Mouse (Mus musculus) heart, adult 18-20 months (tissue): ENCODE measurements around the gene Ttll6. TPM values are rescaled to one million over a fixed set of nuclear protein-coding genes. Genes with fewer than 3 reads are reported as not detected.
"Not testable (repeated sequence)": the region's sequence is repeated elsewhere in the genome, so short reads cannot be mapped to it uniquely, and the experiment has no call there.

Experiments
- DNase-seq, 2 experiments: peaks; one replicate each; pipeline ENCODE4 v3.0.0; 2021 to 2022; ENCODE audit warnings: mixed read lengths in 1 of 2
- long read RNA-seq, 2 experiments: library from polyadenylated mRNA; stranded (forward); transcript quantifications; one replicate each; pipeline ENCODE4 v2.0.0; 2021
- total RNA-seq, 2 experiments: library from RNA; stranded (reverse); gene quantifications; 2 replicates each; pipeline ENCODE4 v1.2.3; 2021

The Ttll6 gene
- not detected for total RNA-seq
- long read RNA-seq, experiment 1 = 0 reads
- long read RNA-seq, experiment 2 = 0 reads

GRCm38 (mm10) chr11:96133239-96133865 is at the start of gene Ttll6:
Gene Ttll6, plus strand, starts transcription at chr11:96133786.
- DNase-seq = peak; percentile 20 to 56

- no peak for DNase-seq
Measured at GRCm38 (mm10) chr11:96087981-96088380, 45.6 kb upstream of the Ttll6 start.

- DNase-seq = no peak
Measured at GRCm38 (mm10) chr11:96091073-96091472, 42.5 kb upstream of the Ttll6 start.

GRCm38 (mm10) chr11:96092674-96093291 is 40.8 kb upstream of the Ttll6 start:
- DNase-seq = peak; percentile 41 to 62

GRCm38 (mm10) chr11:96093361-96093760 is 40.2 kb upstream of the Ttll6 start:
- DNase-seq = peak; percentile 35 to 65

- DNase-seq = no peak
Measured at GRCm38 (mm10) chr11:96108376-96108775, 25.2 kb upstream of the Ttll6 start.

- DNase-seq = not testable (repeated sequence)
Measured at GRCm38 (mm10) chr11:96110950-96111349, 22.6 kb upstream of the Ttll6 start.

GRCm38 (mm10) chr11:96111751-96112150 is 21.8 kb upstream of the Ttll6 start, which contains the start of gene Calcoco2:
Gene Calcoco2, minus strand, starts transcription at chr11:96111964.
- no peak for DNase-seq

GRCm38 (mm10) chr11:96114077-96114476 is 19.5 kb upstream of the Ttll6 start:
- DNase-seq = no peak

GRCm38 (mm10) chr11:96115416-96115815 is 18.2 kb upstream of the Ttll6 start:
- no peak for DNase-seq

GRCm38 (mm10) chr11:96116116-96116515 is 17.5 kb upstream of the Ttll6 start:
- DNase-seq = no peak

GRCm38 (mm10) chr11:96116925-96117324 is 16.7 kb upstream of the Ttll6 start:
- not testable (repeated sequence) for DNase-seq

- DNase-seq = no peak
Measured at GRCm38 (mm10) chr11:96119401-96119800, 14.2 kb upstream of the Ttll6 start.

GRCm38 (mm10) chr11:96122806-96123205 is 10.8 kb upstream of the Ttll6 start:
- DNase-seq = not testable (repeated sequence)

GRCm38 (mm10) chr11:96124052-96124914 is 9.3 kb upstream of the Ttll6 start:
- DNase-seq = peak; percentile 3 to 9

GRCm38 (mm10) chr11:96130606-96131005 is 3.0 kb upstream of the Ttll6 start:
- DNase-seq = no peak

- no peak for DNase-seq
Measured at GRCm38 (mm10) chr11:96135847-96136246, 2.3 kb downstream of the Ttll6 start.

GRCm38 (mm10) chr11:96140726-96141175 is 7.2 kb downstream of the Ttll6 start:
- DNase-seq = peak in 1 of 2 experiments; percentile 9

- no peak for DNase-seq
Measured at GRCm38 (mm10) chr11:96143766-96144165, 10.2 kb downstream of the Ttll6 start.

GRCm38 (mm10) chr11:96145622-96146270 is 12.2 kb downstream of the Ttll6 start:
- peak; percentile 55 to 79 for DNase-seq

- DNase-seq = no peak
Measured at GRCm38 (mm10) chr11:96147471-96147870, 13.9 kb downstream of the Ttll6 start.

GRCm38 (mm10) chr11:96164769-96165168 is 31.2 kb downstream of the Ttll6 start:
- no peak for DNase-seq
